Mouse (Mus musculus) stomach, postnatal 0 days (tissue): ENCODE data around the gene Grk6.

Source experiments
- CTCF ChIP-seq: IDR thresholded peaks from 2 replicates; pipeline ENCODE4 v1.5.1; 2016; ENCODE audit warnings: antibody characterized with exemption, low read depth, mild to moderate bottlenecking, moderate library complexity
- EP300 ChIP-seq: optimal IDR thresholded peaks from 2 replicates; pipeline ENCODE3; 2016; ENCODE audit warnings: antibody characterized with exemption

- TF ChIP-seq CTCF (no peak), EP300 (no peak)
Observed at GRCm38 (mm10) chr13:55426613-55427012, 18.3 kb upstream of the Grk6 start, which contains the start of gene F12.
